Mouse (Mus musculus): ENCODE data around the gene Slc46a2.

DNA sequence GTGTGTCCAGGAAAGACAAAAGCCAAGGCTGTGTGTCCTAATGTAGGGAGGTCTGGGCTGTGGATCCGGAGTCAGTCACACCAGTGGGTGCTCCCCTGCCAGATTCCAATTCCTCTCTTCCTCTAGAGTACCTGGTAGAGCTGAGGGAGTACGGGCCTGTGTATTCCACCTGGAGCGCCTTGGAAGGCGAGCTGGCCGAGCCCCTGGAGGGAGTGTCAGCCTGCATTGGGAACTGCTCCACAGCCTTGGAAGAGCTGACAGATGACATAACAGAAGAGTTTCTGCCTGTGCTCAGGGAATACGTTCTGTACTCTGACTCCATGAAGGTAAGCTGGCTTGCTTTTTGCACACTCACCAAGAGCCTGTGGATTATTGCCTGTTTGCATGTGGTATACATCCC, 28.6 kb downstream of the Slc46a2 start:
- TF ChIP-seq POLR2A (IDR thresholded peaks at IDR 0.05; ENCODE audit: borderline replicate concordance, control insufficient read depth, low read depth, low read length) (no peak), CTCF (IDR thresholded peaks at IDR 0.05; ENCODE audit: control insufficient read depth, insufficient read depth, low read length) (no peak)

Data from bone marrow, adult 2 months (tissue).